Mouse (Mus musculus) lung, embryonic 14.5 days (tissue): ENCODE measurements around the gene Pcif1. TPM values are rescaled to one million over a fixed set of nuclear protein-coding genes. Genes with fewer than 3 reads are reported as not detected.

Experiments
- ATAC-seq: fragments of 200-750 bp; cut with Nextera tagmentation; 2 replicates; pipeline ENCODE4 v1.8.0; 2017; ENCODE audit warnings: mild to moderate bottlenecking, moderate TSS enrichment, moderate library complexity; ENCODE audit not compliant: insufficient read depth
- DNase-seq: peaks from one replicate; pipeline ENCODE4 v3.0.0-alpha.2; 2015
- H3K27ac ChIP-seq: fragments of 300-500 bp; sonication (generic); 2 replicates; pipeline ENCODE4 v1.5.1; 2014; ENCODE audit warnings: low read depth, mild to moderate bottlenecking, moderate library complexity
- H3K27me3 ChIP-seq: fragments of 300-500 bp; sonication (generic); 2 replicates; pipeline ENCODE4 v1.6.1; 2014; ENCODE audit warnings: low read length, control low read depth; ENCODE audit not compliant: insufficient read depth
- H3K36me3 ChIP-seq: fragments of 300-500 bp; sonication (generic); 2 replicates; pipeline ENCODE4 v1.6.1; 2014; ENCODE audit warnings: control low read depth; ENCODE audit not compliant: insufficient read depth
- H3K4me1 ChIP-seq: fragments of 300-500 bp; sonication (generic); 2 replicates; pipeline ENCODE4 v1.6.1; 2014; ENCODE audit warnings: antibody characterized with exemption, control low read depth; ENCODE audit not compliant: insufficient read depth
- H3K4me2 ChIP-seq: fragments of 300-500 bp; sonication (generic); 2 replicates; pipeline ENCODE4 v1.6.1; 2014; ENCODE audit warnings: mild to moderate bottlenecking
- H3K4me3 ChIP-seq: fragments of 300-500 bp; sonication (generic); 2 replicates; pipeline ENCODE4 v1.5.1; 2014; ENCODE audit warnings: low read depth, low read length
- H3K9ac ChIP-seq: fragments of 300-500 bp; sonication (generic); 2 replicates; pipeline ENCODE4 v1.6.1; 2014
- H3K9me3 ChIP-seq: fragments of 300-500 bp; sonication (generic); 2 replicates; pipeline ENCODE4 v1.6.1; 2016; ENCODE audit warnings: low read depth, low read length, control low read depth
- CTCF ChIP-seq: IDR thresholded peaks from 2 replicates; pipeline ENCODE4 v1.5.1; 2016; ENCODE audit warnings: antibody characterized with exemption, low read depth
- WGBS: fragments of 180-500 bp; shearing (Covaris S2); extraction: QIAGEN DNeasy Blood & Tissue Kit; methylation state at CpG from one replicate; pipeline ENCODE4 v1.1.7; 2014; 5-methylcytosine and 5-hydroxymethylcytosine counted together
- polyA plus RNA-seq: library from polyadenylated mRNA; unstranded; fragments of >200 nt; fragmentation: Nextera tagmentation; extraction: Ambion mirVana; gene quantifications from 2 replicates; pipeline ENCODE4 v1.2.1, GENCODE M21; 2014

Gene Pcif1
- polyA plus RNA-seq, 1 experiment from 2014 or later: 83.0 TPM

GRCm38 (mm10) chr2:164921984-164922383 lies 42.9 kb downstream of the Pcif1 start:
- Histone ChIP-seq H3K4me3 (no peak overlapping the region), H3K9ac (no peak overlapping the region), H3K36me3 (peaks cover 6% of the 10 kb centered on the region; the same call in 1 of the 2 replicates), H3K27ac (no peak overlapping the region), H3K4me2 (no peak overlapping the region), H3K27me3 (no peaks in the 10 kb centered on the region; the same call in 1 of the 2 replicates), H3K4me1 (no peaks in the 10 kb centered on the region), H3K9me3 (no peaks in the 10 kb centered on the region)
- DNase-seq (no peak), ATAC-seq (no peak)
- no peak for TF ChIP-seq CTCF
- WGBS: 34% methylated on average over 7 of the region's 7 CpGs

DNA sequence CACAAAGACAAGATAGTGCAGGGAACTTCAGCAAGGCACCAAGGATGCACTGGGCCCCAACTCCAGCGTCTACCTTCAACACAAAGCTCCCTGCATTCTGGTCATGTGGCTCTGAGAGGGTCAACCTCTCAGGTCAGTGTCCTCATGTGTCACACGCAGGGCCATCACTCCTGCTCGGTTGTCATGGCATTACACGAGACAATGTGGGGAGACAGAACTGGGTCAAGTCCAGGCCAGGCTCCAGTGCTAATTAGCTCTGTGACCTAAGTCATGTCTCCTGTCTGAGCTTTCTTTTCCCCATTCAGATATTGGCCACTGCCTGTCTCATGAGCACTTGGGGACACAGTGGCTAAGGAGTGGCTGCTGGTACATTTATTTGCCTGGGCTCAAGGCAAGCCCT lies 44.2 kb downstream of the Pcif1 start:
- no peaks in the 10 kb centered on the region for H3K4me1 ChIP-seq
- H3K27me3 ChIP-seq: no peaks in the 10 kb centered on the region; the same call in 1 of the 2 replicates
- H3K4me2 ChIP-seq: no peak overlapping the region
- ATAC-seq (no peak), DNase-seq (no peak)
- no peak for TF ChIP-seq CTCF
- no peak overlapping the region for H3K9ac ChIP-seq
- no peak overlapping the region for H3K4me3 ChIP-seq
- H3K27ac ChIP-seq: no peak overlapping the region
- 44% methylated on average over 4 of the region's 4 CpGs for WGBS
- H3K9me3 ChIP-seq: no peaks in the 10 kb centered on the region
- peaks cover 6% of the 10 kb centered on the region; the same call in 1 of the 2 replicates for H3K36me3 ChIP-seq

GRCm38 (mm10) chr2:164924100-164924857 lies 45.2 kb downstream of the Pcif1 start:
- 30% methylated on average over 11 of the region's 11 CpGs for WGBS
- H3K36me3 ChIP-seq: peaks cover 4% of the 10 kb centered on the region; the same call in 1 of the 2 replicates
- H3K4me2 ChIP-seq: no peak overlapping the region
- H3K27me3 ChIP-seq: no peaks in the 10 kb centered on the region; the same call in 1 of the 2 replicates
- no peaks in the 10 kb centered on the region for H3K4me1 ChIP-seq
- no peak overlapping the region for H3K27ac ChIP-seq
- ATAC-seq (peak; percentile 54), DNase-seq (peak; percentile 89)
- H3K4me3 ChIP-seq: no peak overlapping the region
- H3K9ac ChIP-seq: no peak overlapping the region
- H3K9me3 ChIP-seq: no peaks in the 10 kb centered on the region
- peak; percentile 89 for TF ChIP-seq CTCF

GRCm38 (mm10) chr2:164930706-164931581 lies 51.8 kb downstream of the Pcif1 start:
- Histone ChIP-seq H3K27ac (peak overlapping the region; percentile 27; the same call in 1 of the 2 replicates), H3K9ac (no peak overlapping the region), H3K4me3 (no peak overlapping the region), H3K9me3 (no peaks in the 10 kb centered on the region), H3K27me3 (no peaks in the 10 kb centered on the region; the same call in none of the 2 replicates), H3K4me2 (no peak overlapping the region), H3K36me3 (no peaks in the 10 kb centered on the region), H3K4me1 (no peaks in the 10 kb centered on the region)
- ATAC-seq (peak; percentile 72), DNase-seq (peak; percentile 73)
- WGBS: 29% methylated on average over 11 of the region's 11 CpGs
- TF ChIP-seq CTCF: no peak

GRCm38 (mm10) chr2:164933534-164933933 lies 54.4 kb downstream of the Pcif1 start:
- no peak for DNase-seq
- WGBS: 30% methylated on average over 9 of the region's 10 CpGs

GRCm38 (mm10) chr2:164935991-164936390 lies 56.9 kb downstream of the Pcif1 start:
- peaks cover 2% of the 10 kb centered on the region; the same call in 1 of the 2 replicates for H3K4me1 ChIP-seq
- no peaks in the 10 kb centered on the region for H3K36me3 ChIP-seq
- TF ChIP-seq CTCF: no peak
- no peak overlapping the region for H3K27ac ChIP-seq
- peaks cover 34% of the 10 kb centered on the region for H3K27me3 ChIP-seq
- no peak overlapping the region for H3K4me3 ChIP-seq
- WGBS: 52% methylated on average over 4 of the region's 4 CpGs
- DNase-seq (no peak), ATAC-seq (no peak)
- no peaks in the 10 kb centered on the region for H3K9me3 ChIP-seq
- no peak overlapping the region for H3K9ac ChIP-seq
- H3K4me2 ChIP-seq: no peak overlapping the region

More at GRCm38 (mm10) chr2:164933534-164933933, 54.4 kb downstream of the Pcif1 start:
- H3K4me3 ChIP-seq: no peak overlapping the region
- no peaks in the 10 kb centered on the region for H3K4me1 ChIP-seq
- no peaks in the 10 kb centered on the region for H3K9me3 ChIP-seq
- H3K4me2 ChIP-seq: no peak overlapping the region
- H3K27me3 ChIP-seq: peaks cover 14% of the 10 kb centered on the region
- H3K36me3 ChIP-seq: no peaks in the 10 kb centered on the region
- TF ChIP-seq CTCF: no peak
- no peak overlapping the region for H3K27ac ChIP-seq
- H3K9ac ChIP-seq: no peak overlapping the region
- ATAC-seq: no peak
